Mouse (Mus musculus): Measurements from ENCODE around the gene Cnnm4.

DNA sequence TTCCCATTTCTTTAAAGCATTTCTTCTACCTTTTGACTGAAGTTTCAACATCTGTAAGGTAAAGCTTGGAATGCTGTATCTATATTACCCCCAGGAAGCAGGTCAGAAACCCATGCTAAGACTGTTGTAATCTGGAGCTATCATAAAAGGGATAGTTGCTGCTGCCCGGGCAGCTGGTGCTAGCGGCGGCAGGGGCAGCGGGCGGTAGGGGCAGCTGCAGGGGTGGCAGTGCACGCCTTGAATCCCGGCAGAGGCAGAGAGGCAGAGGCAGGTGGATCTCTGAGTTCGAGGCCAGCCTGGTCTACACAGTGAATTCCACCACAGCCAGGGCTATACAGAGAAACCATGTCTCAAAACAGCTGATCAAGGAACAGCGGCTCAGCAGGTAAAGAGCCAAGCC, 71.5 kb downstream of the Cnnm4 start:
- TF ChIP-seq CTCF (IDR thresholded peaks at IDR 0.05), result no peak
- no peak for TF ChIP-seq POLR2A (IDR thresholded peaks at IDR 0.05; ENCODE audit: insufficient read depth, low read depth, low read length)
- TF ChIP-seq EP300 (IDR thresholded peaks at IDR 0.05; ENCODE audit: insufficient read depth, low read depth, low read length), result no peak

All from heart, adult 2 months (tissue).